In genomic region chr5:103387540-103388026, GRCm38 (mm10) we compare ENCODE assay signal across 8 mouse cellular contexts. TPM values are rescaled to one million over a fixed set of nuclear protein-coding genes. Genes with fewer than 3 reads are reported as not detected.
DNase-seq lines count a peak whose midpoint lies in the region; ATAC-seq and TF ChIP-seq lines count a peak whose summit lies in the region.

No protein-coding gene starts in this region.

- H3K9ac ChIP-seq in hindbrain, embryonic 11.5 days (ENCODE audit: low read depth, low read length), result no peak overlapping the region
- H3K9ac ChIP-seq in heart, embryonic 13.5 days, result no peak overlapping the region
- H3K9ac ChIP-seq in kidney, embryonic 14.5 days (ENCODE audit: low read depth, low read length), result no peak overlapping the region
- no peak overlapping the region for H3K9ac ChIP-seq in midbrain, embryonic 15.5 days

- H3K27ac ChIP-seq in hindbrain, embryonic 10.5 days, result 0 out of 2 replicates have a peak overlapping the region, but pooled peaks have one; percentile 14
- no peak overlapping the region for H3K27ac ChIP-seq in hindbrain, embryonic 11.5 days (ENCODE audit: low read depth, low read length)
- H3K27ac ChIP-seq in heart, embryonic 13.5 days (replicated peaks), result peak overlapping the region; percentile 69
- peak overlapping the region; percentile 10; the same call in 1 of the 2 replicates for H3K27ac ChIP-seq in kidney, embryonic 14.5 days (ENCODE audit: low read depth, low read length)
- 0 out of 2 replicates have a peak overlapping the region, but pooled peaks have one; percentile 17 for H3K27ac ChIP-seq in midbrain, embryonic 15.5 days

- no peaks in the 10 kb centered on the region for H3K36me3 ChIP-seq in hindbrain, embryonic 10.5 days
- H3K36me3 ChIP-seq in hindbrain, embryonic 11.5 days (ENCODE audit: control insufficient read depth, insufficient read depth, low read length), result no peaks in the 10 kb centered on the region
- H3K36me3 ChIP-seq in heart, embryonic 13.5 days, result no peaks in the 10 kb centered on the region
- H3K36me3 ChIP-seq in kidney, embryonic 14.5 days (ENCODE audit: control insufficient read depth, insufficient read depth, low read length), result no peaks in the 10 kb centered on the region
- no peaks in the 10 kb centered on the region for H3K36me3 ChIP-seq in midbrain, embryonic 15.5 days (replicated peaks)

- H3K27me3 ChIP-seq in hindbrain, embryonic 10.5 days (ENCODE audit: insufficient read depth, poor library complexity, severe bottlenecking), result no peaks in the 10 kb centered on the region
- H3K27me3 ChIP-seq in hindbrain, embryonic 11.5 days (ENCODE audit: control insufficient read depth, insufficient read depth, low read length), result no peaks in the 10 kb centered on the region
- H3K27me3 ChIP-seq in heart, embryonic 13.5 days (replicated peaks), result peaks cover 13% of the 10 kb centered on the region
- H3K27me3 ChIP-seq in kidney, embryonic 14.5 days (ENCODE audit: control insufficient read depth, insufficient read depth, low read length), result no peaks in the 10 kb centered on the region
- H3K27me3 ChIP-seq in midbrain, embryonic 15.5 days (replicated peaks), result no peaks in the 10 kb centered on the region

- H3K4me1 ChIP-seq in hindbrain, embryonic 10.5 days (replicated peaks), result peaks cover 9% of the 10 kb centered on the region
- H3K4me1 ChIP-seq in hindbrain, embryonic 11.5 days (replicated peaks; ENCODE audit: control insufficient read depth, insufficient read depth, low read length), result no peaks in the 10 kb centered on the region
- peaks cover 15% of the 10 kb centered on the region for H3K4me1 ChIP-seq in heart, embryonic 13.5 days
- peaks cover 5% of the 10 kb centered on the region; the same call in 1 of the 2 replicates for H3K4me1 ChIP-seq in kidney, embryonic 14.5 days (ENCODE audit: control insufficient read depth, insufficient read depth, low read length)
- no peaks in the 10 kb centered on the region for H3K4me1 ChIP-seq in midbrain, embryonic 15.5 days

- no peak for TF ChIP-seq POLR2A in brain, embryonic 14.5 days (IDR thresholded peaks at IDR 0.05; ENCODE audit: borderline replicate concordance, extremely low read depth, insufficient read depth, insufficient read length, poor library complexity, severe bottlenecking)

- no peaks in the 10 kb centered on the region for H3K9me3 ChIP-seq in hindbrain, embryonic 10.5 days
- no peaks in the 10 kb centered on the region for H3K9me3 ChIP-seq in hindbrain, embryonic 11.5 days (ENCODE audit: control insufficient read depth, low read length)
- H3K9me3 ChIP-seq in heart, embryonic 13.5 days, result no peaks in the 10 kb centered on the region
- no peaks in the 10 kb centered on the region for H3K9me3 ChIP-seq in kidney, embryonic 14.5 days (ENCODE audit: control insufficient read depth, low read length)
- H3K9me3 ChIP-seq in midbrain, embryonic 15.5 days, result no peaks in the 10 kb centered on the region

- WGBS in hindbrain, embryonic 10.5 days, result 66% methylated on average over 8 of the region's 8 CpGs
- WGBS in hindbrain, embryonic 11.5 days, result 62% methylated on average over 8 of the region's 8 CpGs
- WGBS in heart, embryonic 13.5 days, result 27% methylated on average over 8 of the region's 8 CpGs
- WGBS in kidney, embryonic 14.5 days, result 42% methylated on average over 8 of the region's 8 CpGs
- WGBS in midbrain, embryonic 15.5 days, result 59% methylated on average over 8 of the region's 8 CpGs

- TF ChIP-seq CTCF in brain, embryonic 14.5 days (IDR thresholded peaks at IDR 0.05; ENCODE audit: borderline replicate concordance, extremely low read depth, insufficient read depth, insufficient read length), result no peak

- DNase-seq in hindbrain, embryonic 10.5 days (ENCODE audit: low spot score), result no peak
- DNase-seq in hindbrain, embryonic 11.5 days (ENCODE audit: low spot score), result no peak
- peak; percentile 68 for DNase-seq in brain, embryonic 14.5 days (ENCODE audit: low read depth)
- no peak for DNase-seq in thymus, postnatal 10 days (ENCODE audit: low spot score in 2 of 2)

- H3K4me2 ChIP-seq in hindbrain, embryonic 11.5 days (replicated peaks; ENCODE audit: low read depth, low read length), result no peak overlapping the region
- H3K4me2 ChIP-seq in heart, embryonic 13.5 days, result peak overlapping the region; percentile 8; the same call in 1 of the 2 replicates
- H3K4me2 ChIP-seq in kidney, embryonic 14.5 days (replicated peaks; ENCODE audit: low read depth, low read length), result no peak overlapping the region
- no peak overlapping the region for H3K4me2 ChIP-seq in midbrain, embryonic 15.5 days

- no peak for ATAC-seq in hindbrain, embryonic 11.5 days (ENCODE audit: low FRiP score)
- peak; percentile 54; the same call in 1 of the 2 replicates for ATAC-seq in heart, embryonic 13.5 days (ENCODE audit: extremely low read depth, insufficient number of reproducible peaks, low FRiP score, low TSS enrichment)
- ATAC-seq in kidney, embryonic 14.5 days (ENCODE audit: low FRiP score, low TSS enrichment), result peak; percentile 55
- ATAC-seq in midbrain, embryonic 15.5 days (replicated peaks), result no peak
- no peak for ATAC-seq in erythroblast, adult 5-6 weeks (replicated peaks; ENCODE audit: low FRiP score, poor library complexity, severe bottlenecking)

- no peak overlapping the region for H3K4me3 ChIP-seq in hindbrain, embryonic 10.5 days
- no peak overlapping the region for H3K4me3 ChIP-seq in hindbrain, embryonic 11.5 days (ENCODE audit: low read depth, low read length)
- no peak overlapping the region for H3K4me3 ChIP-seq in heart, embryonic 13.5 days
- H3K4me3 ChIP-seq in kidney, embryonic 14.5 days (ENCODE audit: low read length), result no peak overlapping the region
- H3K4me3 ChIP-seq in midbrain, embryonic 15.5 days, result no peak overlapping the region

RNA-seq across cellular contexts. Expression of gene Ptpn13, which starts 37.4 kb away (rescaled TPM):
- 16.6 and 18.8 TPM in 2 replicates for polyA plus RNA-seq in hindbrain, embryonic 10.5 days (2016; fragmentation: Nextera tagmentation; extraction: Ambion mirVana)
- polyA plus RNA-seq in hindbrain, embryonic 11.5 days (2014; fragmentation: Nextera tagmentation; extraction: Ambion mirVana), result 15.2 and 19.3 TPM in 2 replicates
- 13.0 and 15.9 TPM in 2 replicates for polyA plus RNA-seq in brain, embryonic 14.5 days (2012; rRNA removed)
- 5.8 and 6.9 TPM in 2 replicates for polyA plus RNA-seq in heart, embryonic 13.5 days (2015; fragmentation: Nextera tagmentation; extraction: Ambion mirVana)
- 21.9 and 42.5 TPM in 2 replicates for polyA plus RNA-seq in kidney, embryonic 14.5 days (2014; fragmentation: Nextera tagmentation; extraction: Ambion mirVana)
- 5.8 and 5.9 TPM in 2 replicates for polyA plus RNA-seq in midbrain, embryonic 15.5 days (2015; fragmentation: Nextera tagmentation; extraction: Ambion mirVana)
- total RNA-seq in erythroblast, adult 5-6 weeks (2015; ENCODE audit: low replicate concordance), result 0.96 and 1.0 TPM in 2 replicates
- total RNA-seq in erythroblast, adult 5-6 weeks (2017; ENCODE audit: low replicate concordance), result 0.28 and 1.8 TPM in 2 replicates

Comparison
In these comparisons a context has a peak if more than half of its experiments do, and no peak if none do; other contexts are left out.
1. ATAC-seq: peak in heart, embryonic 13.5 days (single experiment) and kidney, embryonic 14.5 days (single experiment); none in hindbrain, embryonic 11.5 days (single experiment), midbrain, embryonic 15.5 days (single experiment) and erythroblast, adult 5-6 weeks (single experiment).